Mouse (Mus musculus): ENCODE results near the gene Cdc25a. TPM values are rescaled to one million over a fixed set of nuclear protein-coding genes. Genes with fewer than 3 reads are reported as not detected.

The Cdc25a gene
- polyA plus RNA-seq, 1 experiment from 2014 or later, result 18.4 TPM

- TF ChIP-seq EP300 (optimal IDR thresholded peaks at IDR 0.05) (no peak), CTCF (IDR thresholded peaks at IDR 0.05; ENCODE audit: low read depth) (peak; percentile 25; the same call in 1 of the 2 replicates)
- no peak within 1 kb of the TSS for H3K9ac ChIP-seq (ENCODE audit: low read length)
- ATAC-seq (ENCODE audit: low FRiP score, low TSS enrichment) (peak; percentile 63; the same call in 1 of the 2 replicates), DNase-seq (ENCODE audit: low spot score) (peak; percentile 35)
- no peaks in the 10 kb centered on the region for H3K36me3 ChIP-seq (ENCODE audit: control insufficient read depth, insufficient read depth, low read length)
- 45% methylated on average over 6 of the region's 6 CpGs for WGBS
- no peak within 1 kb of the TSS for H3K27ac ChIP-seq (replicated peaks)
- H3K9me3 ChIP-seq (ENCODE audit: control insufficient read depth, low read length), result no peaks in the 10 kb centered on the region
- no peak within 1 kb of the TSS for H3K4me2 ChIP-seq (replicated peaks; ENCODE audit: low read depth)
- peaks cover 4% of the 10 kb centered on the region; the same call in 1 of the 2 replicates for H3K4me1 ChIP-seq (replicated peaks; ENCODE audit: control insufficient read depth, insufficient read depth)
- no peaks in the 10 kb centered on the region for H3K27me3 ChIP-seq (ENCODE audit: control insufficient read depth, insufficient read depth, low read length)
- no peak within 1 kb of the TSS for H3K4me3 ChIP-seq (ENCODE audit: low read depth, low read length)
Measured at GRCm38 (mm10) chr9:109849312-109849758, 26.0 kb upstream of the Cdc25a start, which contains the start of gene Camp. TSS of gene Camp (minus strand) at chr9:109849617.

GRCm38 (mm10) chr9:109850099-109850498 is 25.3 kb upstream of the Cdc25a start:
- Histone ChIP-seq H3K4me3 (ENCODE audit: low read depth, low read length) (no peak overlapping the region), H3K4me2 (replicated peaks; ENCODE audit: low read depth) (no peak overlapping the region), H3K9me3 (ENCODE audit: control insufficient read depth, low read length) (no peaks in the 10 kb centered on the region), H3K27me3 (ENCODE audit: control insufficient read depth, insufficient read depth, low read length) (no peaks in the 10 kb centered on the region), H3K36me3 (ENCODE audit: control insufficient read depth, insufficient read depth, low read length) (no peaks in the 10 kb centered on the region), H3K27ac (replicated peaks) (no peak overlapping the region), H3K9ac (ENCODE audit: low read length) (no peak overlapping the region), H3K4me1 (replicated peaks; ENCODE audit: control insufficient read depth, insufficient read depth) (peaks cover 4% of the 10 kb centered on the region; the same call in 1 of the 2 replicates)
- no peak for TF ChIP-seq EP300 (optimal IDR thresholded peaks at IDR 0.05)
- TF ChIP-seq CTCF (IDR thresholded peaks at IDR 0.05; ENCODE audit: low read depth), result no peak
- WGBS, result 90% methylated on average over 5 of the region's 5 CpGs
- DNase-seq (ENCODE audit: low spot score) (no peak), ATAC-seq (ENCODE audit: low FRiP score, low TSS enrichment) (no peak)

GRCm38 (mm10) chr9:109854341-109854740 is 21.0 kb upstream of the Cdc25a start:
- Histone ChIP-seq H3K36me3 (ENCODE audit: control insufficient read depth, insufficient read depth, low read length) (no peaks in the 10 kb centered on the region), H3K4me1 (replicated peaks; ENCODE audit: control insufficient read depth, insufficient read depth) (peaks cover 4% of the 10 kb centered on the region; the same call in 1 of the 2 replicates), H3K27ac (replicated peaks) (no peak overlapping the region), H3K4me2 (replicated peaks; ENCODE audit: low read depth) (no peak overlapping the region), H3K27me3 (ENCODE audit: control insufficient read depth, insufficient read depth, low read length) (no peaks in the 10 kb centered on the region), H3K9ac (ENCODE audit: low read length) (no peak overlapping the region), H3K9me3 (ENCODE audit: control insufficient read depth, low read length) (no peaks in the 10 kb centered on the region), H3K4me3 (ENCODE audit: low read depth, low read length) (no peak overlapping the region)
- TF ChIP-seq CTCF (IDR thresholded peaks at IDR 0.05; ENCODE audit: low read depth), result no peak
- TF ChIP-seq EP300 (optimal IDR thresholded peaks at IDR 0.05), result no peak
- ATAC-seq (ENCODE audit: low FRiP score, low TSS enrichment) (no peak), DNase-seq (ENCODE audit: low spot score) (no peak)
- 80% methylated on average over 2 of the region's 2 CpGs for WGBS

GRCm38 (mm10) chr9:109855947-109856346 is 19.4 kb upstream of the Cdc25a start:
- 61% methylated on average over 6 of the region's 6 CpGs for WGBS
- Histone ChIP-seq H3K4me3 (ENCODE audit: low read depth, low read length) (no peak overlapping the region), H3K4me1 (replicated peaks; ENCODE audit: control insufficient read depth, insufficient read depth) (no peaks in the 10 kb centered on the region), H3K27me3 (ENCODE audit: control insufficient read depth, insufficient read depth, low read length) (no peaks in the 10 kb centered on the region), H3K4me2 (replicated peaks; ENCODE audit: low read depth) (no peak overlapping the region), H3K27ac (replicated peaks) (no peak overlapping the region), H3K9ac (ENCODE audit: low read length) (no peak overlapping the region), H3K9me3 (ENCODE audit: control insufficient read depth, low read length) (no peaks in the 10 kb centered on the region), H3K36me3 (ENCODE audit: control insufficient read depth, insufficient read depth, low read length) (no peaks in the 10 kb centered on the region)
- ATAC-seq (ENCODE audit: low FRiP score, low TSS enrichment) (no peak), DNase-seq (ENCODE audit: low spot score) (no peak)
- no peak for TF ChIP-seq CTCF (IDR thresholded peaks at IDR 0.05; ENCODE audit: low read depth)
- no peak for TF ChIP-seq EP300 (optimal IDR thresholded peaks at IDR 0.05)

- WGBS, result 13% methylated on average over 20 of the region's 20 CpGs
- H3K27ac ChIP-seq (replicated peaks), result no peak overlapping the region
- no peaks in the 10 kb centered on the region for H3K9me3 ChIP-seq (ENCODE audit: control insufficient read depth, low read length)
- H3K4me3 ChIP-seq (ENCODE audit: low read depth, low read length), result no peak overlapping the region
- 0 out of 2 replicates have a peak, but pooled peaks have one; percentile 61 for ATAC-seq (ENCODE audit: low FRiP score, low TSS enrichment)
- TF ChIP-seq EP300 (optimal IDR thresholded peaks at IDR 0.05), result no peak
- peak; percentile 95 for TF ChIP-seq CTCF (IDR thresholded peaks at IDR 0.05; ENCODE audit: low read depth)
- H3K4me2 ChIP-seq (replicated peaks; ENCODE audit: low read depth), result peak overlapping the region; percentile 31; the same call in 1 of the 2 replicates
- no peaks in the 10 kb centered on the region for H3K36me3 ChIP-seq (ENCODE audit: control insufficient read depth, insufficient read depth, low read length)
- no peaks in the 10 kb centered on the region for H3K27me3 ChIP-seq (ENCODE audit: control insufficient read depth, insufficient read depth, low read length)
- peak; percentile 80 for DNase-seq (ENCODE audit: low spot score)
- no peak overlapping the region for H3K9ac ChIP-seq (ENCODE audit: low read length)
- no peaks in the 10 kb centered on the region for H3K4me1 ChIP-seq (replicated peaks; ENCODE audit: control insufficient read depth, insufficient read depth)
Measured at GRCm38 (mm10) chr9:109862397-109863044, 12.9 kb upstream of the Cdc25a start.

- ATAC-seq (ENCODE audit: low FRiP score, low TSS enrichment) (no peak), DNase-seq (ENCODE audit: low spot score) (no peak)
- Histone ChIP-seq H3K4me3 (ENCODE audit: low read depth, low read length) (no peak overlapping the region), H3K9me3 (ENCODE audit: control insufficient read depth, low read length) (no peaks in the 10 kb centered on the region), H3K27ac (replicated peaks) (no peak overlapping the region), H3K4me1 (replicated peaks; ENCODE audit: control insufficient read depth, insufficient read depth) (no peaks in the 10 kb centered on the region), H3K9ac (ENCODE audit: low read length) (no peak overlapping the region), H3K4me2 (replicated peaks; ENCODE audit: low read depth) (no peak overlapping the region), H3K36me3 (ENCODE audit: control insufficient read depth, insufficient read depth, low read length) (no peaks in the 10 kb centered on the region), H3K27me3 (ENCODE audit: control insufficient read depth, insufficient read depth, low read length) (no peaks in the 10 kb centered on the region)
- WGBS, result 44% methylated on average over 3 of the region's 3 CpGs
- no peak for TF ChIP-seq CTCF (IDR thresholded peaks at IDR 0.05; ENCODE audit: low read depth)
Measured at GRCm38 (mm10) chr9:109863085-109863484, 12.3 kb upstream of the Cdc25a start.
